Mouse (Mus musculus): ENCODE data around the gene Capn9. TPM values are rescaled to one million over a fixed set of nuclear protein-coding genes. Genes with fewer than 3 reads are reported as not detected.

The Capn9 gene
- polyA plus RNA-seq, 1 experiment from 2014 or later = 0.19 TPM

GRCm38 (mm10) chr8:124643540-124644339 is 67.8 kb downstream of the Capn9 start:
- H3K9me3 ChIP-seq (replicated peaks; ENCODE audit: control insufficient read depth, low read length) = no peaks in the 10 kb centered on the region
- H3K27me3 ChIP-seq (replicated peaks; ENCODE audit: control insufficient read depth, insufficient read depth, low read length) = no peaks in the 10 kb centered on the region
- H3K27ac ChIP-seq (ENCODE audit: low read depth, low read length) = peak overlapping the region; percentile 80
- peaks cover 17% of the 10 kb centered on the region for H3K36me3 ChIP-seq (ENCODE audit: control insufficient read depth, insufficient read depth, low read length)
- 48% methylated on average over 18 of the region's 18 CpGs for WGBS
- DNase-seq (ENCODE audit: low spot score) (peak; percentile 86), ATAC-seq (peak; percentile 85)
- H3K4me1 ChIP-seq (ENCODE audit: control insufficient read depth, insufficient read depth, low read length) = peaks cover 17% of the 10 kb centered on the region
- no peak overlapping the region for H3K4me3 ChIP-seq (ENCODE audit: low read depth, low read length)
- H3K9ac ChIP-seq (ENCODE audit: low read length) = peak overlapping the region; percentile 45
- peak overlapping the region; percentile 12; the same call in 1 of the 2 replicates for H3K4me2 ChIP-seq (ENCODE audit: low read length)

- H3K36me3 ChIP-seq (ENCODE audit: control insufficient read depth, insufficient read depth, low read length) = peaks cover 17% of the 10 kb centered on the region
- H3K4me2 ChIP-seq (ENCODE audit: low read length) = no peak overlapping the region
- no peaks in the 10 kb centered on the region for H3K9me3 ChIP-seq (replicated peaks; ENCODE audit: control insufficient read depth, low read length)
- H3K4me1 ChIP-seq (ENCODE audit: control insufficient read depth, insufficient read depth, low read length) = peaks cover 19% of the 10 kb centered on the region
- no peak for ATAC-seq
- H3K4me3 ChIP-seq (ENCODE audit: low read depth, low read length) = no peak overlapping the region
- no peak for DNase-seq (ENCODE audit: low spot score)
- H3K27ac ChIP-seq (ENCODE audit: low read depth, low read length) = no peak overlapping the region
- H3K9ac ChIP-seq (ENCODE audit: low read length) = no peak overlapping the region
- H3K27me3 ChIP-seq (replicated peaks; ENCODE audit: control insufficient read depth, insufficient read depth, low read length) = no peaks in the 10 kb centered on the region
Measured at GRCm38 (mm10) chr8:124648311-124648710, 72.4 kb downstream of the Capn9 start.

GRCm38 (mm10) chr8:124651776-124652175 is 75.9 kb downstream of the Capn9 start:
- DNase-seq (ENCODE audit: low spot score) (no peak), ATAC-seq (no peak)
- Histone ChIP-seq H3K27me3 (replicated peaks; ENCODE audit: control insufficient read depth, insufficient read depth, low read length) (no peaks in the 10 kb centered on the region), H3K4me2 (ENCODE audit: low read length) (no peak overlapping the region), H3K9me3 (replicated peaks; ENCODE audit: control insufficient read depth, low read length) (no peaks in the 10 kb centered on the region), H3K27ac (ENCODE audit: low read depth, low read length) (no peak overlapping the region), H3K4me1 (ENCODE audit: control insufficient read depth, insufficient read depth, low read length) (peaks cover 6% of the 10 kb centered on the region; the same call in 1 of the 2 replicates), H3K36me3 (ENCODE audit: control insufficient read depth, insufficient read depth, low read length) (peaks cover 14% of the 10 kb centered on the region), H3K9ac (ENCODE audit: low read length) (no peak overlapping the region), H3K4me3 (ENCODE audit: low read depth, low read length) (no peak overlapping the region)
- WGBS = 92% methylated on average over 20 of the region's 20 CpGs

GRCm38 (mm10) chr8:124652546-124652945 is 76.6 kb downstream of the Capn9 start:
- Histone ChIP-seq H3K27me3 (replicated peaks; ENCODE audit: control insufficient read depth, insufficient read depth, low read length) (no peaks in the 10 kb centered on the region), H3K9me3 (replicated peaks; ENCODE audit: control insufficient read depth, low read length) (no peaks in the 10 kb centered on the region), H3K4me1 (ENCODE audit: control insufficient read depth, insufficient read depth, low read length) (peaks cover 6% of the 10 kb centered on the region; the same call in 1 of the 2 replicates), H3K9ac (ENCODE audit: low read length) (no peak overlapping the region), H3K36me3 (ENCODE audit: control insufficient read depth, insufficient read depth, low read length) (peaks cover 14% of the 10 kb centered on the region), H3K27ac (ENCODE audit: low read depth, low read length) (peak overlapping the region; percentile 48; the same call in 1 of the 2 replicates), H3K4me2 (ENCODE audit: low read length) (no peak overlapping the region), H3K4me3 (ENCODE audit: low read depth, low read length) (no peak overlapping the region)
- 36% methylated on average over 4 of the region's 4 CpGs for WGBS
- ATAC-seq = peak; percentile 28; the same call in 1 of the 2 replicates
- DNase-seq (ENCODE audit: low spot score) = peak; percentile 53

GRCm38 (mm10) chr8:124653568-124654475 is 77.9 kb downstream of the Capn9 start:
- WGBS = 80% methylated on average over 28 of the region's 28 CpGs
- ATAC-seq = no peak
- H3K4me1 ChIP-seq (ENCODE audit: control insufficient read depth, insufficient read depth, low read length) = peaks cover 7% of the 10 kb centered on the region

GRCm38 (mm10) chr8:124657961-124658360 is 82.0 kb downstream of the Capn9 start:
- peak overlapping the region; percentile 63; the same call in 1 of the 2 replicates for H3K27ac ChIP-seq (ENCODE audit: low read depth, low read length)
- no peaks in the 10 kb centered on the region for H3K9me3 ChIP-seq (replicated peaks; ENCODE audit: control insufficient read depth, low read length)
- DNase-seq (ENCODE audit: low spot score) = no peak
- no peak overlapping the region for H3K4me2 ChIP-seq (ENCODE audit: low read length)
- no peak overlapping the region for H3K4me3 ChIP-seq (ENCODE audit: low read depth, low read length)
- no peak overlapping the region; the same call in 1 of the 2 replicates for H3K9ac ChIP-seq (ENCODE audit: low read length)
- H3K4me1 ChIP-seq (ENCODE audit: control insufficient read depth, insufficient read depth, low read length) = peaks cover 30% of the 10 kb centered on the region
- 0 out of 2 replicates have a peak, but pooled peaks cover 2% of the 10 kb centered on the region for H3K36me3 ChIP-seq (ENCODE audit: control insufficient read depth, insufficient read depth, low read length)
- 81% methylated on average over 7 of the region's 7 CpGs for WGBS
- H3K27me3 ChIP-seq (replicated peaks; ENCODE audit: control insufficient read depth, insufficient read depth, low read length) = no peaks in the 10 kb centered on the region
- ATAC-seq = no peak

More at GRCm38 (mm10) chr8:124653568-124654475, 77.9 kb downstream of the Capn9 start:
- peaks cover 14% of the 10 kb centered on the region for H3K36me3 ChIP-seq (ENCODE audit: control insufficient read depth, insufficient read depth, low read length)
- no peak overlapping the region for H3K9ac ChIP-seq (ENCODE audit: low read length)
- no peaks in the 10 kb centered on the region for H3K9me3 ChIP-seq (replicated peaks; ENCODE audit: control insufficient read depth, low read length)
- H3K27ac ChIP-seq (ENCODE audit: low read depth, low read length) = no peak overlapping the region
- H3K4me3 ChIP-seq (ENCODE audit: low read depth, low read length) = no peak overlapping the region
- no peaks in the 10 kb centered on the region for H3K27me3 ChIP-seq (replicated peaks; ENCODE audit: control insufficient read depth, insufficient read depth, low read length)
- no peak for DNase-seq (ENCODE audit: low spot score)
- no peak overlapping the region for H3K4me2 ChIP-seq (ENCODE audit: low read length)

GRCm38 (mm10) chr8:124658415-124658814 is 82.5 kb downstream of the Capn9 start:
- DNase-seq (ENCODE audit: low spot score) (peak; percentile 76), ATAC-seq (peak; percentile 52)
- Histone ChIP-seq H3K4me1 (ENCODE audit: control insufficient read depth, insufficient read depth, low read length) (peaks cover 30% of the 10 kb centered on the region), H3K9me3 (replicated peaks; ENCODE audit: control insufficient read depth, low read length) (no peaks in the 10 kb centered on the region), H3K36me3 (ENCODE audit: control insufficient read depth, insufficient read depth, low read length) (0 out of 2 replicates have a peak, but pooled peaks cover 2% of the 10 kb centered on the region), H3K4me2 (ENCODE audit: low read length) (no peak overlapping the region), H3K27me3 (replicated peaks; ENCODE audit: control insufficient read depth, insufficient read depth, low read length) (no peaks in the 10 kb centered on the region), H3K27ac (ENCODE audit: low read depth, low read length) (peak overlapping the region; percentile 63; the same call in 1 of the 2 replicates), H3K9ac (ENCODE audit: low read length) (no peak overlapping the region; the same call in 1 of the 2 replicates), H3K4me3 (ENCODE audit: low read depth, low read length) (no peak overlapping the region)
- WGBS = 45% methylated on average over 2 of the region's 2 CpGs

- Histone ChIP-seq H3K9ac (ENCODE audit: low read length) (peak overlapping the region; percentile 88), H3K4me3 (ENCODE audit: low read depth, low read length) (peak overlapping the region; percentile 92), H3K4me1 (ENCODE audit: control insufficient read depth, insufficient read depth, low read length) (peaks cover 30% of the 10 kb centered on the region), H3K36me3 (ENCODE audit: control insufficient read depth, insufficient read depth, low read length) (no peaks in the 10 kb centered on the region), H3K4me2 (ENCODE audit: low read length) (peak overlapping the region; percentile 88), H3K27me3 (replicated peaks; ENCODE audit: control insufficient read depth, insufficient read depth, low read length) (no peaks in the 10 kb centered on the region), H3K27ac (ENCODE audit: low read depth, low read length) (0 out of 2 replicates have a peak overlapping the region, but pooled peaks have one; percentile 9), H3K9me3 (replicated peaks; ENCODE audit: control insufficient read depth, low read length) (no peaks in the 10 kb centered on the region)
- WGBS = 63% methylated on average over 9 of the region's 9 CpGs
- DNase-seq (ENCODE audit: low spot score) (no peak), ATAC-seq (no peak)
Measured at GRCm38 (mm10) chr8:124661781-124662180, 85.9 kb downstream of the Capn9 start.
